Mouse (Mus musculus) kidney, adult 2 months (tissue): ENCODE measurements around the gene Tpcn2. TPM values are rescaled to one million over a fixed set of nuclear protein-coding genes. Genes with fewer than 3 reads are reported as not detected.

Experiments
- DNase-seq: peaks from one replicate; pipeline ENCODE4 v3.0.0; 2021
- H3K27ac ChIP-seq: fragments of 200-500 bp; 2 replicates; pipeline ENCODE4 v1.5.1; 2012; ENCODE audit warnings: low read depth, low read length, control low read depth, inconsistent platforms; ENCODE audit not compliant: insufficient read depth
- H3K27me3 ChIP-seq: fragments of 200-500 bp; replicated peaks from 2 replicates; pipeline ENCODE4 v1.6.1; 2012; ENCODE audit warnings: mild to moderate bottlenecking, moderate library complexity, low read length, inconsistent platforms; ENCODE audit not compliant: control insufficient read depth, insufficient read depth
- H3K36me3 ChIP-seq: fragments of 200-500 bp; 2 replicates; pipeline ENCODE4 v1.6.1; 2012; ENCODE audit warnings: mild to moderate bottlenecking, moderate library complexity, low read length, inconsistent platforms; ENCODE audit not compliant: control insufficient read depth, insufficient read depth
- H3K4me1 ChIP-seq: fragments of 200-500 bp; 2 replicates; pipeline ENCODE4 v1.6.1; 2011; ENCODE audit warnings: low read length; ENCODE audit not compliant: control insufficient read depth, insufficient read depth
- H3K4me3 ChIP-seq: fragments of 200-500 bp; 2 replicates; pipeline ENCODE4 v1.5.1; 2011; ENCODE audit warnings: mild to moderate bottlenecking, low read depth, low read length, control low read depth; ENCODE audit not compliant: insufficient read depth
- CTCF ChIP-seq: fragments of 200-500 bp; conservative IDR thresholded peaks from 2 replicates; pipeline ENCODE4 v1.5.1; 2011; ENCODE audit warnings: low read depth, mild to moderate bottlenecking, control low read depth, low read length, moderate library complexity, mixed read lengths; ENCODE audit not compliant: insufficient read depth, insufficient read length
- POLR2A ChIP-seq: fragments of 200-500 bp; IDR thresholded peaks from one replicate; pipeline ENCODE4 v1.6.1; 2011; ENCODE audit warnings: low read depth, low read length, control low read depth
- WGBS: fragments of 180-500 bp; shearing (Covaris S2); methylation state at CpG from one replicate; pipeline ENCODE4 v1.1.7; 2018; 5-methylcytosine and 5-hydroxymethylcytosine counted together
- polyA plus RNA-seq: library from polyadenylated mRNA; depleted of rRNA; stranded (reverse); fragments of >200 nt; gene quantifications from 2 replicates; pipeline ENCODE4 v1.2.3, GENCODE M21; 2012

Tpcn2 gene
- polyA plus RNA-seq, 1 experiment, result 9.5 TPM

DNA sequence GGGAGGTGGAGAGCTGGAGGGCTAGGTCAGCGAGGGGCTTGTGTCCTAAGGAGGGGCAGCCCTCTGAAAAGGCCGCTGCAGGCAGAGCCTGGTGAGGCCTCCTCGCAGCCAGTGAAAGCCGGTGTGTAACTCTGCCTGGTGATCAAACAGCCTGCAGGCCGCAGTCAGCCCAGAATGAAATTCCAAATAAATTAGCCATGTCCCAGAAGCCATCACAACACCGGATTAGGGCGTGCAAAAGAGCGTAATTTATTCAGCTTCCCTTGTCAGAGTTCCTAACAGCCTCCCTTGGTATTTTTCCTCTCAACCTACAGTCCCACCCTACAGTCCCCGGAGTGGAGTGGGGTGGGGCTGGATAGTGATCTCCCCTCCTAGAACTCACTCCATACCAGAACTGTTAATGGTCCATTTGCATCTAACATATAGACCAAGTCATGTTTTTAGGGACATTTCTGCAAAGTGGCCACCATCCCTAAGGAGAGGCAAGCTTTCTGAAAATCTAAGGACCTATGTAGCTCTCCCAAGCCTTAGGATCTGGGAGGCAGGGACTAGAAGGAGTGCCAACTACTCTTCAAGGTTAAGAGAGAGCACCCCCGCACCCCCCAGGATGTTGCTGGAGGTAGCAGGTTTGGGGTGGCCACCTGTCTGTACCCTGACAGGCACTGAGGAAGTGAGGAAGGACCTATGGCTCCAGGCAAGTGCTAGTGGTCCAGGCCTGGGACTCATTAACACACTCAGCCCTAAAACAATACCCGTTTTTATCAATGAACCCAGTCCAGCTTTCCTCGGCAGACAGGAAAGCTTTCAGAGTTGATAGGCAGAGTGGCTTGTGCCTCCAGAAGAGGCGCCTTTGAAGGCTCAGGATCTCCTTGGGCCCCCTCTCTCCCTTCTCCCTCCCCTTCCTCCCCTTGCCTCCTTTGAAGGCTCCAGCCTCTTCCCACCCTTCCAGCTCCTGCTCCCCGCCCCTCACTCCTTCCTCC lies 71.8 kb downstream of the Tpcn2 start:
- Histone ChIP-seq H3K4me3 (no peak overlapping the region), H3K4me1 (no peaks in the 10 kb centered on the region), H3K27ac (peak overlapping the region; percentile 38), H3K27me3 (no peaks in the 10 kb centered on the region), H3K36me3 (no peaks in the 10 kb centered on the region)
- DNase-seq, result peak; percentile 72
- no peak for TF ChIP-seq POLR2A
- TF ChIP-seq CTCF, result no peak
- WGBS, result 51% methylated on average over 14 of the region's 14 CpGs

DNA sequence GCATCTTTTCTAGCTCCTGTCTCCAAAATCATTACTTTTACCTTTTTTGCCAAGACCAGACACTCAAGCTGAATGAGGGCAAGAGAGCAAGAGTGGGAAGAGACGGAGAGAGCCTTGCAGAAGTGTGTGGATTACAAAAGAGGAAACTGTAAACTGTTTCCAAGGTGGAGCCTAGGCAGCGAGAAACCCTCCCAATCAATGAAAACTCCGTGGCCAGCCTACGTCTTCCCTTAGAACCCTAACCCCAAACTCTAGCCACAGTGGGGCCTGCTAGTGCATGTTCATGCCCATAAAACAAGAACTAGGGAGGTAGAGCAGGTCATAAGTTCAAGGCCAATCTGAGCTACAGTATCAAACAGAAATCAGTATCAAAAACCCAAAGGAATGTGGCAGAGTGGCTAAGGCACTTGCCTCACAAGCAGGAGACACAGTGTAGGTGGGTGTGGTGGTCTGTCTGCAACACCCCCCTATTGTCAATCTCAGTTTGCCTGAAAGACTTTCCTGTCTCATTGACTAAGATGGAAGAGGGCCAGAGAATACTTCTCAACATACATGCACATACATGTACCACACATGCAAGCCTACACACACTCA lies 73.2 kb downstream of the Tpcn2 start:
- DNase-seq, result no peak
- no peaks in the 10 kb centered on the region for H3K36me3 ChIP-seq
- no peak for TF ChIP-seq CTCF
- TF ChIP-seq POLR2A, result no peak
- H3K4me3 ChIP-seq, result no peak overlapping the region
- no peaks in the 10 kb centered on the region for H3K4me1 ChIP-seq
- WGBS, result 89% methylated on average over 4 of the region's 4 CpGs
- H3K27ac ChIP-seq, result no peak overlapping the region
- no peaks in the 10 kb centered on the region for H3K27me3 ChIP-seq

DNA sequence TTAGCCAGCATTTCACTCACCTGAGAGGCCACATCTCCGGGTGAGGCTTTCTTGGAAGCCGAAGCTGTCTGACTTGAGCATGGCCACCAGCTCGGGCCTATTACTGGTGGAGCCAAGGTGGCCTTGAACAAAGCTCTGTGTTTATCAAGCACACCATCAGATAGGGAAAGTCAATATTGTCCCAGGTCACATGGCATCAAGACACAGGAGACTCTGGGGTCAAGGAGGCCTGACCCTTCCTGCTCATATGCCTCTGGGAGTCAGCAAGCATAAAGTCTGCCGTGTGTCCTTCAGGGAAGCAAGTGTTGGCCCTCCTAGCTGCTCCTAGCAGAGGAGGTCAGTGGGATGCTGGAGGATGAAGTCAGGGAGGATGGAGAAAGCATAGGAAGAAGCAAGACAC lies 75.8 kb downstream of the Tpcn2 start, which contains the start of gene 1810010D01Rik:
Gene 1810010D01Rik (minus strand): TSS at position 114 of the 400 bp plus-strand sequence.
- Histone ChIP-seq H3K4me1 (no peaks in the 10 kb centered on the region), H3K27ac (no peak within 1 kb of the TSS), H3K27me3 (no peaks in the 10 kb centered on the region), H3K4me3 (no peak within 1 kb of the TSS), H3K36me3 (no peaks in the 10 kb centered on the region)
- no peak for TF ChIP-seq CTCF
- no peak for TF ChIP-seq POLR2A
- WGBS, result 91% methylated on average over 4 of the region's 4 CpGs
- no peak for DNase-seq

DNA sequence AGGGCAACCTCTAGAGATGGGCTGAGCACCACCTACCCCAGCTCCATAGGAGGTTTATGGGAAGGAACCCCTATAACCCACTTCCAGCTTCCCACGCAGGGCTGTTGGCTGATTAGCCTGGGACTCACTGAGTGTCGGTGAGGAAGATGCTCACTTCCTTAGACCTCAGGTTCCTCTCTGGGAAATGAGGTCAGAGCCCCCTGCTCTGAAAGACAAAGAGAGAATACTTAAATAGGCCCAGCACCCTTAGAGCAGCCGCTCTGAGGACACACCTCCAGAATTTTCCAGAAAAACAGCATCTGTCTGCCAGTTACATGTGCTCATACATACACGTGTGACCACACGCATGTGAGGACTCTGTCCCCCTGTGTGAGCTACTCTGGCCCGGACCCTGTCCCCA lies 77.0 kb downstream of the Tpcn2 start:
- 83% methylated on average over 6 of the region's 6 CpGs for WGBS
- no peak for DNase-seq
- H3K27me3 ChIP-seq, result no peaks in the 10 kb centered on the region
- H3K4me1 ChIP-seq, result no peaks in the 10 kb centered on the region
- no peaks in the 10 kb centered on the region for H3K36me3 ChIP-seq
- TF ChIP-seq CTCF (no peak), POLR2A (no peak)
- H3K27ac ChIP-seq, result no peak overlapping the region
- no peak overlapping the region for H3K4me3 ChIP-seq

DNA sequence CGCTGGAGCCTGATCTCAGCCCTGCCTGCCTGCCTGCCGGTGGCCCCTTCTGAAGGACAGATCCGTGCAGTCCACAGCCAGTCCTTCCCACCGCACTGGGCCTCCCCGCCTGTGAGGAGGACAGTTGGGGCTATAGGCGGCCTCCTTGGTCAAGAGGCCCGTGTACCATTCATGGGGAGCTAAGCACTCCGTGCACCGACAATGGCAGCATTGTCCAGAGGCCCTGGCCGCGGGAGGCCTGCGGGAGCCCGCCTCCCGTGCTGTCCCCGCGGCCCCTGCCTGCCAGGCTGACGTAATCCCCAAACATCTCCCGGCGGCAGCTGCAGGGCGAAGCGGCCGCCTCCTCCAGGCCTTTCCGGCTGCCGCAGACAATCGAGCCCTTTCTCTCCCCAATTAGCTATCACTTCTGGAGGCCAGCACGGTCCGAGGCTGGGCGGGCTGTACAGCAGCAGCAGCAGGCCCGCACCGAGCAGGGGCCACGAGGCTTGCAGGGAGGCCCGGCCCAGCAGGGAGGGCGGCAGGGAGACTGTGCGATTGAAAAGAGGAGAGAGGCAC lies 77.7 kb downstream of the Tpcn2 start:
- TF ChIP-seq CTCF (no peak), POLR2A (no peak)
- WGBS, result 18% methylated on average over 34 of the region's 34 CpGs
- DNase-seq, result peak; percentile 64
- Histone ChIP-seq H3K27ac (no peak overlapping the region; the same call in 1 of the 2 replicates), H3K4me1 (no peaks in the 10 kb centered on the region), H3K4me3 (no peak overlapping the region; the same call in 1 of the 2 replicates), H3K36me3 (no peaks in the 10 kb centered on the region), H3K27me3 (no peaks in the 10 kb centered on the region)

DNA sequence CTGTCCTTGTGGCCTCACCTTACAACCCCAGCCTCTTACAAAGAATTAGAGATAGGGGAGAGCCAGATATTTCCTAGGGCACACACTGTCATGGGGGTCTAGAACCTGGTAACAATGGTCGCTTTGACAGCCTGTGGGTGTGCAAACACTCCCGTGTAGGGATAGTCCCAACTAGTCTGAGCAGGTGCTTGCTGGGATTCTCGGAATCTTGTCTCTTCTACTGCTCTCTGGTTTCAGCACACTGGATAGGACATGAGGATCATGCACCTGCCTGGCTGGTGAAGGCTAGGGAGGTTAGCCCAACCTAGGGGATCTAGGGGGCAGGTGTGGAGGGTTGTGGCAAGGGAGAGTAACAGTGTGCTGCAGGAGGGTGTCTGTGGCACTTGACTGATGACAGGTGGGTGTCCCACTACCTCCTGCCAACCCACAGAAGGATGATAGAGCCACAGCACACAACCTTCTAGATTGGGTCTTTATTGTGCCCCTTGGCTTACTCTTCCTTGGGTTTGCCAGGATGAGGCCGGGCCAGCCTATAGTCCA lies 78.4 kb downstream of the Tpcn2 start:
- no peaks in the 10 kb centered on the region for H3K4me1 ChIP-seq
- WGBS, result 97% methylated on average over 4 of the region's 4 CpGs
- H3K4me3 ChIP-seq, result no peak overlapping the region
- H3K27me3 ChIP-seq, result no peaks in the 10 kb centered on the region
- no peak overlapping the region for H3K27ac ChIP-seq
- TF ChIP-seq POLR2A (no peak), CTCF (no peak)
- no peak for DNase-seq
- no peaks in the 10 kb centered on the region for H3K36me3 ChIP-seq

DNA sequence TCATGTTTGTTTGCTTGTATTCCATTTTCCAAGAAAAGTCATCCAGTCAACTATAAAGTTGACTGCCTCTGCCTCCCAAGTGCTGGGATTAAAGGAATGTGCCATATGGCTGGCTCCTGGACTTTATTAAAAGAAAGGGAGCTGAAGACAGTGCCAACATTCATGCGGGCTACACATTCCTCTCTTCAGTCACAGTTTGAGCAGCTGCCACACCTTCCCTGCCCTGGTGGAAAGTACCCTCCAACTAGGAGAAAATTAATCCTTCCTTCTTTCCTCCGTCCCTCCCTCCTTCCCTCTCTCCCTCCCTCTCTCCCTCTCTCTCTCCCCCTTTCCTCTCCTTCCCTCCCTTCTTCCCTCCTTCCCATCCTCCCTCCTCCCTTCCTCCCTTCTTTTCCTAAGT lies 84.1 kb downstream of the Tpcn2 start:
- H3K36me3 ChIP-seq, result no peaks in the 10 kb centered on the region
- no peak for DNase-seq
- no peaks in the 10 kb centered on the region for H3K4me1 ChIP-seq
- H3K27me3 ChIP-seq, result no peaks in the 10 kb centered on the region
- TF ChIP-seq CTCF, result no peak
- TF ChIP-seq POLR2A, result no peak
- no peak overlapping the region for H3K27ac ChIP-seq
- WGBS, result 58% methylated on average over 2 of the region's 2 CpGs
- H3K4me3 ChIP-seq, result no peak overlapping the region
